Comparison of ENCODE assay signal across 12 mouse cellular contexts in genomic region chr8:128528591-128529383, GRCm38 (mm10).
DNase-seq lines count a peak whose midpoint lies in the region; ATAC-seq and TF ChIP-seq lines count a peak whose summit lies in the region.
"Had no signal": no experiment of that assay in that cellular context is flagged by ENCODE, and none has a peak within 500 bp of the region (broad histone marks: within the 10 kb centered on the region; RNA-seq: fewer than 3 reads in every experiment).

No protein-coding gene starts in this region.

- H3K27ac ChIP-seq in layer of hippocampus, adult 2 months, result no peak overlapping the region
- H3K27ac ChIP-seq in forebrain, embryonic 10.5 days, result peak overlapping the region; percentile 84
- peak overlapping the region; percentile 58; the same call in 1 of the 2 replicates for H3K27ac ChIP-seq in neural tube, embryonic 14.5 days (ENCODE audit: low read depth, low read length)
- H3K27ac ChIP-seq: liver, embryonic 15.5 days had no signal

- peak in 1 of 2 experiments; percentile 7 for DNase-seq in layer of hippocampus, adult 2 months (ENCODE audit: low spot score in 2 of 2)
- no peak for DNase-seq in layer of hippocampus, adult 9-11 months
- DNase-seq in forebrain, embryonic 10.5 days (ENCODE audit: extremely low spot score, low spot score), result peak; percentile 54
- DNase-seq in B cell, adult 2 months, result no peak
- DNase-seq in kidney, adult 9 months, result no peak
- DNase-seq in testis, postnatal 14 days (ENCODE audit: low spot score), result no peak
- DNase-seq: cerebellum, adult 2 months; gastrocnemius, postnatal 10 days; thymus, postnatal 14 days had no signal

- no peaks in the 10 kb centered on the region for H3K9me3 ChIP-seq in forebrain, embryonic 10.5 days
- no peaks in the 10 kb centered on the region for H3K9me3 ChIP-seq in neural tube, embryonic 14.5 days (ENCODE audit: control insufficient read depth, low read length)
- H3K9me3 ChIP-seq: liver, embryonic 15.5 days had no signal

- TF ChIP-seq CTCF in layer of hippocampus, adult 2 months (conservative IDR thresholded peaks at IDR 0.05), result no peak

- H3K36me3 ChIP-seq in forebrain, embryonic 10.5 days (replicated peaks), result no peaks in the 10 kb centered on the region
- H3K36me3 ChIP-seq in neural tube, embryonic 14.5 days (ENCODE audit: control insufficient read depth, insufficient read depth, low read length), result no peaks in the 10 kb centered on the region
- H3K36me3 ChIP-seq: liver, embryonic 15.5 days had no signal

- peaks cover 38% of the 10 kb centered on the region for H3K27me3 ChIP-seq in forebrain, embryonic 10.5 days (ENCODE audit: poor library complexity, severe bottlenecking)
- H3K27me3 ChIP-seq in neural tube, embryonic 14.5 days (ENCODE audit: control insufficient read depth, insufficient read depth, low read length), result no peaks in the 10 kb centered on the region
- H3K27me3 ChIP-seq: liver, embryonic 15.5 days had no signal

- H3K4me3 ChIP-seq in layer of hippocampus, adult 2 months, result peak overlapping the region; percentile 10; the same call in 1 of the 2 replicates
- H3K4me3 ChIP-seq in forebrain, embryonic 10.5 days, result peak overlapping the region; percentile 20
- H3K4me3 ChIP-seq in neural tube, embryonic 14.5 days (ENCODE audit: low read depth, low read length), result no peak overlapping the region
- H3K4me3 ChIP-seq: liver, embryonic 15.5 days had no signal

- peaks cover 17% of the 10 kb centered on the region for H3K4me1 ChIP-seq in forebrain, embryonic 10.5 days
- H3K4me1 ChIP-seq in neural tube, embryonic 14.5 days (ENCODE audit: control insufficient read depth, insufficient read depth, low read length), result peaks cover 8% of the 10 kb centered on the region
- H3K4me1 ChIP-seq: liver, embryonic 15.5 days had no signal

- no peak overlapping the region for H3K9ac ChIP-seq in neural tube, embryonic 14.5 days (replicated peaks; ENCODE audit: low read depth, low read length)
- H3K9ac ChIP-seq: liver, embryonic 15.5 days had no signal

- H3K4me2 ChIP-seq in neural tube, embryonic 14.5 days (ENCODE audit: low read depth, low read length), result peak overlapping the region; percentile 14; the same call in 1 of the 2 replicates
- H3K4me2 ChIP-seq: liver, embryonic 15.5 days had no signal

- WGBS in forebrain, embryonic 10.5 days, result 11% methylated on average over 8 of the region's 8 CpGs
- 12% methylated on average over 8 of the region's 8 CpGs for whole genome bisulfite sequencing in neural tube, embryonic 14.5 days

- peak; percentile 61 for ATAC-seq in inflammation-experienced regulatory T-cells, adult 6 months
- peak; percentile 92 for ATAC-seq in neural tube, embryonic 14.5 days (ENCODE audit: low read depth)
